Mouse (Mus musculus) heart, postnatal 0 days (tissue): ENCODE measurements around the gene Lmbr1. TPM values are rescaled to one million over a fixed set of nuclear protein-coding genes. Genes with fewer than 3 reads are reported as not detected.

Experiments used
- ATAC-seq: fragments of 200-750 bp; cut with Nextera tagmentation; 2 replicates; pipeline ENCODE4 v1.8.0; 2017; ENCODE audit warnings: low read depth, moderate number of reproducible peaks, moderate library complexity; ENCODE audit not compliant: insufficient read depth
- DNase-seq: peaks from one replicate; pipeline ENCODE4 v3.0.0-alpha.2; 2016; ENCODE audit warnings: low spot score
- H3K27ac ChIP-seq: fragments of 300-500 bp; sonication (generic); 2 replicates; pipeline ENCODE4 v1.5.1; 2014; ENCODE audit warnings: low read depth, mild to moderate bottlenecking
- H3K27me3 ChIP-seq: fragments of 300-500 bp; sonication (generic); 2 replicates; pipeline ENCODE4 v1.6.1; 2014; ENCODE audit warnings: low read length, mixed read lengths; ENCODE audit not compliant: control insufficient read depth, insufficient read depth
- H3K36me3 ChIP-seq: fragments of 300-500 bp; sonication (generic); replicated peaks from 2 replicates; pipeline ENCODE4 v1.6.1; 2014; ENCODE audit warnings: low read length, mixed read lengths; ENCODE audit not compliant: control insufficient read depth, insufficient read depth
- H3K4me1 ChIP-seq: fragments of 300-500 bp; sonication (generic); 2 replicates; pipeline ENCODE4 v1.6.1; 2014; ENCODE audit warnings: antibody characterized with exemption; ENCODE audit not compliant: control insufficient read depth, insufficient read depth
- H3K4me2 ChIP-seq: fragments of 300-500 bp; sonication (generic); 2 replicates; pipeline ENCODE4 v1.6.1; 2014; ENCODE audit warnings: low read depth, mild to moderate bottlenecking, low read length, moderate library complexity
- H3K4me3 ChIP-seq: fragments of 300-500 bp; sonication (generic); 2 replicates; pipeline ENCODE4 v1.5.1; 2014; ENCODE audit warnings: low read depth, low read length
- H3K9ac ChIP-seq: fragments of 300-500 bp; sonication (generic); replicated peaks from 2 replicates; pipeline ENCODE4 v1.6.1; 2014; ENCODE audit warnings: low read depth, low read length, mixed read lengths
- H3K9me3 ChIP-seq: fragments of 300-500 bp; sonication (generic); replicated peaks from 2 replicates; pipeline ENCODE4 v1.6.1; 2016; ENCODE audit warnings: low read length; ENCODE audit not compliant: control insufficient read depth
- CTCF ChIP-seq: IDR thresholded peaks from 2 replicates; pipeline ENCODE4 v1.5.1; 2016; ENCODE audit warnings: antibody characterized with exemption, control low read depth, low read depth
- EP300 ChIP-seq: IDR thresholded peaks from 2 replicates; pipeline ENCODE4 v1.6.1; 2016; ENCODE audit warnings: antibody characterized with exemption, low read depth
- WGBS: fragments of 180-500 bp; shearing (Covaris S2); extraction: QIAGEN DNeasy Blood & Tissue Kit; methylation state at CpG from one replicate; pipeline ENCODE4 v1.1.7; 2014; 5-methylcytosine and 5-hydroxymethylcytosine counted together
- polyA plus RNA-seq: library from polyadenylated mRNA; unstranded; fragments of >200 nt; fragmentation: Nextera tagmentation; extraction: Ambion mirVana; gene quantifications from 2 replicates; pipeline ENCODE4 v1.2.1, GENCODE M21; 2015
- total RNA-seq: library from RNA; depleted of rRNA; stranded (reverse); fragments of >200 nt; gene quantifications from 2 replicates; pipeline ENCODE4 v1.2.3, GENCODE M21; 2014; ENCODE audit warnings: low replicate concordance

Lmbr1 gene
- total and polyA plus RNA-seq, 2 experiments from 2014 or later, result 16.9 to 18.2 TPM

- H3K4me2 ChIP-seq, result no peak overlapping the region
- no peak overlapping the region for H3K4me3 ChIP-seq
- no peaks in the 10 kb centered on the region for H3K36me3 ChIP-seq
- 63% methylated on average over 4 of the region's 4 CpGs for WGBS
- H3K27me3 ChIP-seq, result no peaks in the 10 kb centered on the region
- ATAC-seq (no peak), DNase-seq (no peak)
- no peak overlapping the region for H3K9ac ChIP-seq
- H3K9me3 ChIP-seq, result no peaks in the 10 kb centered on the region
- no peak overlapping the region for H3K27ac ChIP-seq
- TF ChIP-seq CTCF (no peak), EP300 (no peak)
- H3K4me1 ChIP-seq, result no peaks in the 10 kb centered on the region
Measured at GRCm38 (mm10) chr5:29270879-29271278, 107.3 kb downstream of the Lmbr1 start.

- Histone ChIP-seq H3K27me3 (no peaks in the 10 kb centered on the region), H3K4me1 (no peaks in the 10 kb centered on the region), H3K4me3 (no peak overlapping the region), H3K4me2 (no peak overlapping the region), H3K9ac (no peak overlapping the region), H3K36me3 (no peaks in the 10 kb centered on the region), H3K27ac (no peak overlapping the region), H3K9me3 (no peaks in the 10 kb centered on the region)
- no peak for TF ChIP-seq EP300
- TF ChIP-seq CTCF, result no peak
- 62% methylated on average over 2 of the region's 2 CpGs for WGBS
- DNase-seq, result no peak
- ATAC-seq, result no peak
Measured at GRCm38 (mm10) chr5:29253876-29254275, 124.3 kb downstream of the Lmbr1 start.

GRCm38 (mm10) chr5:29251496-29251873 lies 126.7 kb downstream of the Lmbr1 start:
- 73% methylated on average over 1 of the region's 1 CpGs for WGBS
- no peak overlapping the region for H3K4me3 ChIP-seq
- H3K27me3 ChIP-seq, result no peaks in the 10 kb centered on the region
- H3K36me3 ChIP-seq, result no peaks in the 10 kb centered on the region
- no peak for TF ChIP-seq CTCF
- no peak for TF ChIP-seq EP300
- no peak overlapping the region for H3K27ac ChIP-seq
- H3K9me3 ChIP-seq, result no peaks in the 10 kb centered on the region; the same call in 1 of the 2 replicates
- no peak overlapping the region for H3K4me2 ChIP-seq
- no peak overlapping the region for H3K9ac ChIP-seq
- ATAC-seq, result no peak
- no peaks in the 10 kb centered on the region for H3K4me1 ChIP-seq
- no peak for DNase-seq

DNA sequence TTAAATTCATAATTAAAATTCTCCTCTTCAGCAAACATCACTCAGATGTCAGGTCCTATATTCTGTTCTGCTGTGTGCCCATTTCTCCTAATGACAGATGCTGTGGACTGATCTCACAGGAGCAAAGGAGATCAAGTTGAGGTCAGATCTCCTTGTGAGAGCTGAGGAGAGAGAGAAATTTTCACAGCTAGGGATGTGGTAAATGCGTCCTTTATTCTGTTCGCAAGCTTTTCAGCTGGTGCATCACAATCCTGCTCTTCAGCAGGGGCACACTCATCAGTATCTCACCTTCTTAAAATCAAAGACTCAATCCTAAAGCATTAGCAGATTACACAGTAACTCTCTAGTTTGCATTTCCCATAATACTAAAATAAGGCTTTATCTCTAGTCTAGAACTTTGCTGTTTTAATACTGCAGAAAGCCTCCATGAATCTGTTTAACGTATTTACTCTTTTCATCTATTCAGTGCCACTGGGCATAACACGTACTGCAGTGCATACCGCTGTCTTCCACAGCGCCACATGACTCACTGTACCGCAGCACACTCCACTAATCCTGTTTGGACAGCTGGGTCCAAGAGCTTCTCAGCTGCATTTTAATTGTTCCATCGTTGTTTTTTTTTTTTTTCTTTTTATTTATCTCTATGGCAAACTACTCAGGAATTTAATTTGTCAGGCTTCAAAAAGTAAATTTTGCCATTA lies 127.2 kb downstream of the Lmbr1 start:
- TF ChIP-seq EP300, result no peak
- ATAC-seq, result no peak
- Histone ChIP-seq H3K27me3 (no peaks in the 10 kb centered on the region), H3K4me1 (no peaks in the 10 kb centered on the region), H3K9ac (no peak overlapping the region), H3K36me3 (no peaks in the 10 kb centered on the region), H3K27ac (no peak overlapping the region), H3K4me3 (no peak overlapping the region), H3K9me3 (no peaks in the 10 kb centered on the region; the same call in 1 of the 2 replicates), H3K4me2 (no peak overlapping the region)
- WGBS, result 67% methylated on average over 8 of the region's 8 CpGs
- no peak for DNase-seq

GRCm38 (mm10) chr5:29244769-29245168 lies 133.4 kb downstream of the Lmbr1 start:
- no peaks in the 10 kb centered on the region for H3K36me3 ChIP-seq
- WGBS, result no CpG with 5 or more reads among the region's 1 CpGs
- no peak overlapping the region for H3K4me3 ChIP-seq
- no peak overlapping the region for H3K4me2 ChIP-seq
- ATAC-seq (no peak), DNase-seq (no peak)
- no peaks in the 10 kb centered on the region for H3K27me3 ChIP-seq
- no peaks in the 10 kb centered on the region; the same call in 1 of the 2 replicates for H3K9me3 ChIP-seq
- TF ChIP-seq EP300, result no peak
- no peak for TF ChIP-seq CTCF
- H3K9ac ChIP-seq, result no peak overlapping the region
- no peaks in the 10 kb centered on the region for H3K4me1 ChIP-seq
- no peak overlapping the region for H3K27ac ChIP-seq

DNA sequence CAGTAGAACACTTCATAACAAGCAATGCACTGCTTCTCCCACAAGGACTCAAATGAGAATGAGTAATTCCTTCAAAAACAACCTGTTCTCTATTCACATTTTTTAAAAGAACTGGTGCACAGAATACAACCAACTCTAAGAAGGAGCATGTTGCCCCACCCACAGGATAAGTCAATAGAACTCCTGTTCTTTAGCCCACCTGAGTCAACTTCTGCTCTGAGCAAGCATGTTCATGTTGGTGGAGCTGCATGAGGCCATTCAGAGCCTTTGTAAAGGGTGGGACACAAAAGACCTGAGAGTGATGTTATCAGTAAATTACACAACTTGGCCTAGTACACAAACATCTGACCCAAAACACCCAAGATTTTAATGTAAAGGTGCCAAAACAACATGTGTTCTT lies 139.8 kb downstream of the Lmbr1 start:
- Histone ChIP-seq H3K27me3 (no peaks in the 10 kb centered on the region), H3K4me2 (no peak overlapping the region), H3K36me3 (no peaks in the 10 kb centered on the region), H3K9me3 (no peaks in the 10 kb centered on the region), H3K9ac (no peak overlapping the region), H3K4me1 (no peaks in the 10 kb centered on the region), H3K4me3 (no peak overlapping the region), H3K27ac (no peak overlapping the region)
- DNase-seq (no peak), ATAC-seq (no peak)
- TF ChIP-seq CTCF (no peak), EP300 (no peak)
